Mouse (Mus musculus) adrenal gland, postnatal 10 days (tissue): ENCODE data around the gene Rptor. TPM values are rescaled to one million over a fixed set of nuclear protein-coding genes. Genes with fewer than 3 reads are reported as not detected.
A peak's percentile ranks its signal among the peaks of the same experiment; 100 is the strongest.

ENCODE experiments used
- DNase-seq: peaks from one replicate; pipeline ENCODE4 v3.0.0; 2021; ENCODE audit warnings: mixed read lengths
- long read RNA-seq, 2 experiments: library from polyadenylated mRNA; stranded (forward); transcript quantifications; one replicate each; pipeline ENCODE4 v2.0.0; 2021
- total RNA-seq, 2 experiments: library from RNA; stranded (reverse); gene quantifications; 2 replicates each; pipeline ENCODE4 v1.2.3; 2021

Gene Rptor
- total RNA-seq: 10 to 100 TPM; 36.9 to 50.6 TPM
- long read RNA-seq, experiment 1, partial matches to known transcripts: 22 of 24 reads
- long read RNA-seq, experiment 1, other reads (novel, unspliced or antisense): 2 of 24 reads
- long read RNA-seq, experiment 2, partial matches to known transcripts: 8 of 9 reads
- long read RNA-seq, experiment 2, other reads (novel, unspliced or antisense): 1 of 9 reads

DNA sequence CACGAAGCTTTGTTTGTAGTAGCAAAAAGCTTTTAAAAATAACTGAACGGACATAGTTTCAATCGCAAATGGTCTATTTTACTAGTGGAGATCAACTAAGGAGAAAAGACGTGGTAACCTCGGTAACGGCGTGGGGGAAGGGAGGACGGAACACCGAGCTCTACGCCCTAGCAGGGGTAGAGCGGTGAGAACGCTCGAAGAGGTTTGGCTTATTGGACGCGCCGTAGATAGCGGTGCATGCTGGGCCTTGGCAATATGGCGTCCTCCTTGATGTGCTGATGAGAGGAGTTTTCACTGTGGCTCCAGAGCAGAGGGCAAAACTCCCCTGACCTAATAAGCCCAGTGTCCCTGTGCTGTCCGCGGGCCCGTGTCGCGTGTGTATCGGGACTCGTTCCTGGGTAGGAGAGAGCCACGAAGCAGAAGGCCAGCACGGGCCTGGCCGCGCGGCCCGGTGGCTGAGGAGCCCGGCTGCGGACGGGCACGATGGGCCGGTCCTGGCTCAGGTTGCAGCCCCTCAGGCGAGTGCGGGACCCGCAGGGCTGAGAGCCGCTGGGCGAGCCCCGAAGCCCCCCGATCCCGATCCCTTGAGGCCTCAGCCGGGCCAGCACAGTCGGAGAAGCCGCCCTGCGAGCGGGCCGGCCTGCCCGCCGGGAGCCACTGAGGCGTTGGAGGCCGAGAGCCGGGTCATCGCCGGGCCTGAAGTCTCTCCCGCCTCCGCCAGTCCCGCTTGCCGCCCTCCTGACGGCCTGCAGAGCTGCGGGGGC is at the start of gene Rptor:
TSS of gene Rptor (plus strand) at position 143 of the 764 bp plus-strand sequence.
- peak; percentile 99 for DNase-seq

DNA sequence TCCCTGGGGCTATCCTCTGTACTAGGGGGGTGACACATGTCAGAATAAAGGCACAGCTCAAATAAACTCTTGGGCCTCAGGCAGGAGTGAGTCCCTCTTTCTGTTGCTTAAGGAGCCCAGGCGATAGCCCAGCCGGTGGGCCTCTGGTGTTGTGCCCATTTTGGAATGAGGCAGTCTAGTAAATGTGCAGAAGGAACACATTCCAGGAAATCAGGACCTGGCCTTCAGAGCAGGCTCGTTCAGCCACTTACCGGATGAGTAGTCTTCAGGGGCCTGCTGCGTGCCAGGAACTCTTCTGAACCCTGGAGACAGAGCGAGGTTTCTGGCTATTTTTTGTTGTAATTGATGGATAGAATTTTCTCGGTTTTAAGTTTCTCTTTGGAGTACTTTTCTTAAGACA is 48.0 kb upstream of the Rptor start:
- DNase-seq: no peak

DNA sequence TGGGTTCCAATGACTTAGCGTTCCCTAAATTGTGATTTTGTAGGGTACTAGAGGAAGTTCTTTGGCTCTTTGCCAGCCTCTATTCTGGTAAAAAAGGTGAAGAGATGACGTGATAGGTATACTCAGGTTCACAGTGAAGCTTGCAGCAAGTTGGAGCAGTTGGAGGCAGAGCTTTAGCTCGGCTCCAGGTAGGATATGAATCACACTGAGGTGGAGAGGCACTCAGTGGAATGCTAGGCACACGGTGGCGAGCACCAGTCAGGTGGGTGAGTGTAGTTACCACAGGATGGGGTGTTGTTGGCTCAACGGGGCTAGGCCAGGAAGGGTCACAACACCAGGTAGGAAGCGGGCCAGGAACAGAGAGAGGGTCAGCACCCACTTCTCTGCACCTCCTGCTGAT is 47.5 kb upstream of the Rptor start:
- DNase-seq: no peak

DNA sequence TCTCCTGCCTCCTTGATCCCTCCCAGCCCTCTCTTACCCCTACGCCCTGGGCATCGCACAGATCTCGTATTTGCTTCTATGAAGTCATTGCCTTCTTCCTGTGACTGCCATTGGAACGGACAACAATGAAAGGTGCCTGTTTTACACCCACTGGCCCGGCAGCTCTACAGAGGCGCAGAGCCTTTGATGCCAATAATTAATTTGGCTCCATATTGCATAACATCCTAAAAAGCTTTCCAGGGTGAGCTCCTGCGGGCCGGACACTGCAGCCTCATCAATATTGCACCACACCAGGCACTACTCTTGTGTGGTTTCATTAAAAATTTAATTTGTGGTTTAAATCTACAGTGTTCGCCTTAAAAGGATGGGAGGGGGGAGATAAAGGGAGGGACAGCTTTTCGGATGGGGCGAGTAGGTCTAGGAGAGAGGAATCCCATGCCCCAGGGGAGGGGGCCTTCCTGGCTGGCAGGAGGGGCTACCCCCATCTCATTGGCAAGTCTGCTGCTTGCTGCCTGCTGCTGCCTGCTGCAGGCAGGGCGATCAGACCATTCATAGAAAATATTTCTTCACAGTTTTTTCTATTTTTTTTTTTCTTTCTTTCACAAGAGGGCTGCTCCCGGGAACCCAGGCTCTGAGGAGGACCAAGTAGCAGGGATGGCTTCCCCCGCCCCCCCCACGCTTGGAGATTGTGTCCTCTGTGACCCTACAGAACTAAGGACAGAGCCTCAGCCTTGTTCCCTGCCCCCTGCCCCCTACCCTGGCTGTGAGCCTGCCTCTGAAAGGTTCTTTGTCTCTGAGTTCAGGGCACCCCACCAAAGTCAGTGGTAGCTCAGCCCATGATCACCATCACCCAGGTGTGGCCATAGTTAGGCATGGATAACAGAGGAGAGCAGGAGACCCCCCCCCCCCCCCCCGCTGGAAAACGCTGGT is 44.5 kb upstream of the Rptor start:
- no peak for DNase-seq

DNA sequence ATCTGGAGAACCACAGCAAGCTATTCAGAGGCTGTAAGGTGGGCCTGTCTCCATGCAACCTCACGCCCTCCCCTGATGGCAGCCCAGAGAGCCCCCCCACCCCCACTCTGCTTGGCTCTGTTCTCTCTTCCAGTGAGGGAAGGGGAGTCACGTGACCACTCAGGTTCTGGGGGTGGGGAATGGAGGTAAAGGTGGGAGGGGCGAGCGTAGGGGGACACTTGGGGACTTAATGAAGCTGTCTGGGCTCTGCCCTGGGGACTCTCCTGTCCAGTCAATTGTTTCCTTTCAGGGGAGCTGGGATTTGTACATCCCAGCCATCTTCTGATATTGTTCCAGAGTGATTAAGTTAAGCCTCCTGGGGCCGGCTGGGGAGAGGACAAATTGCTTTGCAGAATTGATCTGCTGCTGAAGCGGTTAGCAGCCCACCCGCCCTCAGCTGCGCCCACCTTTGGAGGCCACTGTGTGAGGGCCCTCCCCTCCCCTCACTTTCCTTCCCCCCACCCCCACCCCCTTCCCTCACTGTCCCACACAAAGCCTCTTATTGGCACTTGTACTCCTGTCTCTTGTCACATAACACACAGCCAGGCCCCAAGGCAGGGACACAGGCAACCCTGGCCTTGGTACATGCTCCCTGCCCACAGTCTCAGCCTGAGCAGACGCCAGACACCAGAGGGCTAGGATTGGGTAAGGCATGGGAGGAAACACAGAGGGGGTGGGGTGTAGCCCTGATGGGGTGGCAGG is 43.7 kb upstream of the Rptor start:
- peak; percentile 22 for DNase-seq

DNA sequence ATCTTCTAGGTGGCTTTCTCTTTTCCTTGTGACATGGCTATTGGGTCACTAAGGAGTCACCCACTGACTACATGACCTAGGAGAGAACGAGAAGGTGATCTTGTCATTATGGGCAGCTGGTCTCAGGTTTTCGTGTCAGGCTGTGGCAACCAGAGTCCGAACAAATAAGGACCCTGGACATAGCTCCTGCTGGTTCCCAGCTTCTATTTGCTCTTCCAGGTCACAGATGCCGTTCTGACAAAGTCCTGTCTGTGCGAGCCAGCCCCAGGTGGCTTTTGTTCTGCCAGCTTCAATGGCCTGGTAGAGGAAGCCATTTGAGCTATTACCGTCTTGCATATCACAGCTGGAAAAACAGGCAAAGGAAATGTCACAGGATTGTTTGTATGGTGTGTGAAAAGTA is 40.4 kb upstream of the Rptor start:
- no peak for DNase-seq

DNA sequence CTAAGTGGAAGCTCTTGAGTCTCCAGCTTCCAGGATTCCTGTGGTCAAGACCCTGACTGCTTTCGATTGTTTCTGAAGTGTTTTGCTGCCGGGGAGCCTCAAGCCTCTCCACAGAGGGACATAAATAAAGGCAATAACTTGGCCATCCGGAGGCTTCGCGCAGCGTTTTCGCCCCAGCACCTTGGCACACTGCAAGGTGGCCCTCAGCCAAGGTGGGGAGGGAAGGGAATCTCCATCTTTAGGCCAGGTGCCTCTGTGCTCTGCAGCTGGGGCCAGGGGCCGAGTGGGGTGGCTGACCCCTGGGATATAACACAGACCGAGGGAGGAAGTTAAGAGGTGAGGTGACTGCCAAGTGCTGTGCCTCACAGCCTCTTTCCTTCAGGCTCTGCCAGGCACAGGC is 39.5 kb upstream of the Rptor start:
- no peak for DNase-seq

DNA sequence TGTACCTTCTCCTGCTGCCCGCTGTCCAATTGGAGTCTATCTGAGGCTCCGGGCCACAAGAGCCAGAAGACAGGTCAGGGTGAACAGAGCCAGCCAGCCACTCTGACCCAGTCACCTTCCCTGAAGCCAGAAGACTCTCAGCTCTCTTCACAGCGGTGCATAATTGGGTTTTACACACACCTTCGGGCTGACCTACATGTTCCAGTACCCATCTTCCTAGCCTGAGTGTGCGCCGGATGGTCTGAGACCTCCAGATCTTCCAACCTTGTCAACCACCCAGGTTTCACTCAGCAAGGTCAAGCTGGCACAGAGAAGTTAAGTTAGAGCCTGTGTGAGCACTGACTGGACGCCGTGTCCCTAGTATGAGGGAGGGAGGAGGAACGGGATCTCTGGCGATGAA is 38.3 kb upstream of the Rptor start:
- no peak for DNase-seq

DNA sequence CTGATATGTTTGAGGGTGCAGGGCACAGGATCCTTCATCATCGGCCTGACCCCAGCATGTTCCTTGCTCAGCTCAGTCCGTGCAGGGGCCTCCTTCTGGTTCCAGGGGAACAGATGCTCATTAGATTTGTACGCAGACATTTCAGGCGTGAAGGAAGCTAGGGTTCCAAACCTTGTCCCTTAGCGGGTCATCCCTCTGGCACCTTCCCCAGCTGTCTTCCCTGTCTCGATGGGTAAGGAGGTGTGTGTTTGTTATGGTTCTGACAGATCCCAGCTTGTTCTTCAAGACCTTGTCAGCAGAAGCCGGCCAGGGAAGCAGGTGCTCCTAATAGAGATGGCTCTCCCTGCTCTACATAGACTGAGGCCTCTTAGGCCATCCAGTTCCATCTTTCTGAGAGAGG is 37.7 kb upstream of the Rptor start:
- no peak for DNase-seq

DNA sequence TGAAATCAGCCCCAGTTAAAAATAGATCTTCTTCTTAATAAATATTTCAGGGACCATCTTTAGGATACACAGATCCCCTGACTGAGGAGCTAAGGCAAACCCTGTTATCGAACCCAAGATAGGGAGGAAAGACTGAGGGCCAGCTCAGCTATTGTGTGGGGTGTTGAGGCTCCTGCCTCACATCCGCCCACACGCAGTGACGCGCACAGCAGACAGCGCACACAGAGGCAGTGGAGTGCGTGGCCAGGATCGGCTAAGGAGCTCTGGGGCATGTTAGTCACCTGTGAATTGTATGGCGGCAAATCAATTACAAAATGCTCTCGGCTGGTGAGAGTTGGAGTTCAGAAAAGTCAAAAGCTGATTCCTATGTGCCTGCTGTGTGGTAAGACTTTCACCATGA is 37.0 kb upstream of the Rptor start:
- DNase-seq: no peak

DNA sequence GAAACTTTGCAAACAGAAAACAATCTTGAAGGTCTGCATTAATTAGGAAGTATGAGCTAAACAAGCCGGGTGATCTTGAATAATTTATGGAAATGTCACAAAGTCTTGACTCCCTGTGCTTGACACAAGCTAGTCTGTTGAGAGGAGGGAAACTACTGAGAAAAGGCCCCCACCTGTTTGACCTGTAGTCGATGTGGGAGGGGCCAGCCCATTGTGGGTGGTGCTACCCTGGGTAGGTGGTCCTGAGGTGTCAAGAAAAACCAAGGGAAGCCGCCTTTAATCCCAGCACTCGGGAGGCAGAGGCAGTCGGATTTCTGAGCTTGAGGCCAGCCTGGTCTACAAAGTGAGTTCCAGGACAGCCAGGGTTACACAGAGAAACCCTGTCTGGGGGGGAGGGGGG is 36.5 kb upstream of the Rptor start:
- DNase-seq: no peak

DNA sequence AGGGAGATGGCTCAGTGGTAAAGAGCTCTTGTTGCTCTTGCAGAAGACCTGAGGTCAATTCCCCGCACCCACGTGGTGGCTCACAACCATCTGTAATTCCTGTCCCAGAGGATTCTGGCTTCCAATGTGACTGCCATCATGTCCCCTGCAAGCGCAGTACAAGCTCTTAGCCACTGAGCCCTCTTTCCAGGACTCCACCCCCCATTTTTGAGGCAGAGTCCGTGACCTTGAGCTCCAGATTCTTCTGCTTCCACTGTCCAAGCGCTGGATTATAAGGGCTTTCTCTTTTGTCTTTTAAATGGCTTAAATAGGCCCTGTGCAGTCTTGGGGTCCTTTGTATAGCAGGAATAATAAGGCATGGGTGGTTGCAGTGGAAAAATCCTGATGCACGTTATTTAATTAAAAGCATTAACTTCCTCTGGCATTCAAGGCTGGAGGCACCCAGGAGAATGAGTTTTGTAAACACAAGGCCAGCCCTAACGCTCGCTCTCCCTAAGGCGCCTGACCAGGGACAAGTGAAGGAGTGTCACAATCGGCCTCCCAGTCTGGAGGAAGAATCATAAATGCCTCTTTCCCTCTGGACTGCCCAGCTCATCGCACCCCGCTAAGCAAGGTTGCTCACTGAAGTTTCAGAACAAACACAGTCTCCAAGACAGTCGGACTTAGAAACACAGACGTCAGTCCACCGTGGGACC is 30.2 kb upstream of the Rptor start:
- DNase-seq: peak; percentile 58

DNA sequence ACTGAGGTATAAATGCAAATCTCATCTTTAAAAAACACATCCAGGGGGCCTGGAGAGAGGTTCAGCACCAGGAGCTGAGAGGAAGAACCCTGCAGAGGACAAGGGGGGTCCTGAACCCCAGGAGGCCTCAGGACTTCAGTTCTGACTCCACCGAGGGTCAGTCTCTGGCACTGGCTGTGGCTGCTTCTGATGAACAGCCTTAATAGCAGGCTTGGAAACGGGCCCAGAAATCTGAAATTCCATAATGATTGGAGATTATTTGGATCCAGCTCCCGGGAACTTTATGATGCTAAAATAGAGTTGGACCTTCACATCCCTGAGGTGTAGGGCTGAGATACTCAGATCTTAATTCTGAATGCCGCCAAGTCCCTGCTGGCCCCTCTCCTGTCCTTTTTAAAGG is 25.9 kb upstream of the Rptor start:
- peak; percentile 23 for DNase-seq

DNA sequence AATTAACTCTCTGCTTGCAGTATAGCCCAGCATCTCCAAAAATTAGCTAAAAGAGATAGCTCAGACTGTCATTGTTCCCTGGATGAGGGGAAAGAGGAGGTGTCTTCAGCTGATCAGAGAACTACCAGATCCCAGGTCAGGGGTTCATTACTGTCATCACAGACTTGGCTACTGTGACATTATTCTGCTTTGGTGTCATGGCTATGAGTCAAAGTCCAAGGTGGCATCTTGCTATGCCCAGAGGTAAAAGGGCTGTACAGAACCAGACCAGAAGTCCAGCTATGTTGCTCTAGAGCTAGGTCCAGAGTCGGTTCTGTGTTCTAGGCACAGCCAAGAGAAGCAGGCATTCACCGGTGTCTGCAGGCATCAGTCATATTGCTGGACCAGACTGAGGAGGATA is 25.0 kb upstream of the Rptor start:
- DNase-seq: no peak

DNA sequence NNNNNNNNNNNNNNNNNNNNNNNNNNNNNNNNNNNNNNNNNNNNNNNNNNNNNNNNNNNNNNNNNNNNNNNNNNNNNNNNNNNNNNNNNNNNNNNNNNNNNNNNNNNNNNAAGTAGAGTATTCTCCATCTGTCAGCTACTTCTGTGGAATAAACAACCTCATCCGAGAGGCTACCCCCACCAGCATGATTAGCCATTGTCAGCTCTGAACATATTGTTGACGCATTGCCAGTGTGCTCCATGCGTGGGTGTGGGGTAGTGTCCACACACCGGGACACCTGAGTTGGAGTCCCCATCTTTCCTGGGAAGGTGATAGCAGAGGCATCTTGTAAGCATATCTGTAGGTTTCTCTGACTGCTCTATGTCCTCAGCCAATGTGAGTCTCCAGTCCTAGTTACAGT is 16.2 kb upstream of the Rptor start:
- no peak for DNase-seq

DNA sequence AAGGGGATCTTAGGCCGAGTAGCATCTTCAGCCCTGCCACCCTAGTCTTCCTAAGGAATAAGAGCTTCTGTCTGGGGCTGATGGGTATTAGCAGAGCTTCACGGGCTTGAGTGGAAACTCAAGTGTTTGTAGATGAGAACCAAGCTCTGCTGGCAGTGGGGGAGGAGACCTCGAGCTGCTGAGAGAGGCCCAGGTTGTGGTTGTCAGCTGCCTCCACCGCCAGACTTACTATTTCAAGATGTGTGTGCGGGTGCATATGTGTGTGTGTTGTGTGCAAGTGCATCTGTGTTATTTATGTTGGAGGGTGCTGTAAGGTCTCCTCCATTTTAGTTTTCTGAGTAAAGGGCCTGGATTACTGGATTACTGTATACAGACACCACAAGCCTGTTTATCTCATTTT is 15.6 kb upstream of the Rptor start:
- no peak for DNase-seq

DNA sequence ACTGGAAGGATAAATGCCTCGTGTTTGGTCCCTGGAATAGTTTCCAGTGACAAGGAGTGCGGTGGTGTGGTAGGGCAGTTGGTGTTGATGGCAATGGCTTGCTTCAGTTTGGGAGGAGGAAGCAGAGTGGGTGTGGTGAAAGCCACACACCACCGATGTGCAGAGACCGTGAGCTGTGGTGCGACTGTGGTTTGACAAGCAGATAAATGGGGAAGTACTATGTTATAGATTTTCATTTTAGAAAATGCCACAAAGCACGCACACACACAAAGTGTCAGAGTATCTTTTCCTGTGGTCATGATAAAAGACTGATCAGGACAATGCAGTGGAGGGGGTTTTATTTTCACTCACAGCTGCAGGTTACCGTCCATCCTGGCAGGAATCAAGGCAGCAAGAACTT is 13.5 kb upstream of the Rptor start:
- DNase-seq: no peak

DNA sequence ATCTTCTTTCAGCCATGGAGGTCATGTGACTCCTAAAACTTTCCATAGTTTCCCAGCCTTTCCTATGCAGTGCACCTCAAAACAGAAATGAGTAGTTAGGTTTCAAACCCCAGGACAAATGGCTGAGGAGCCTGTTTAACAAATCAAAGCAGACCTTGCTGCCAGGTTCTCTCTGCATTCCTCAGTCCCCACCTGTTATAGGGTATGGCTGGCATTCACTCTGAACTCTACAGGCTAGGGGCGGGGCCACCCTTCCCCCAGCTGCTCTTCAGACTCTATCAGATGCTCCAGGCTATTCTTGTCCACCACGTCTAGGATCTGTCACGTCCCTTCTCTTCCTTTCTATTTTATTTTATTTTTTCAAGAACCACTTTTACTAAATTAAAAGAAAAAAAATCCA is 8.7 kb upstream of the Rptor start:
- DNase-seq: no peak

DNA sequence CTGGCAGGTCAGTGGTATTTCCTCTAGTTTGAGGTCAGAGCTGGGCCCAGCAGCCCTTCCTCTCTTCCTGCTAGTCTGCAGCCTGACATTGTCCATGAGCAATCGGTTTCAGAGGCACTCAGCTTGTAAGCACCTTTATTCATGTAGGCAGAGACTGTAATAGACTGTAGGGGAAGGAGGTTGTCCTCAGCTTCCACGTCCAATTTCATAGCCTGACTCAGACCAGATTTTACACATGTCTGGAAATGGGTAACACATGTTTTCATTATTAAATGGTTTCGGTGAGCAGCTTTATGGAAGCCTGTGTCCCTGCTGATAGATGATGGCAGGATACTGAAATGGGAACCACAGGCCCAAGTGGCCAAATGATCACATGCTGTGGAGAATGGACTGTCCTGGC is 3.8 kb upstream of the Rptor start:
- DNase-seq: no peak

DNA sequence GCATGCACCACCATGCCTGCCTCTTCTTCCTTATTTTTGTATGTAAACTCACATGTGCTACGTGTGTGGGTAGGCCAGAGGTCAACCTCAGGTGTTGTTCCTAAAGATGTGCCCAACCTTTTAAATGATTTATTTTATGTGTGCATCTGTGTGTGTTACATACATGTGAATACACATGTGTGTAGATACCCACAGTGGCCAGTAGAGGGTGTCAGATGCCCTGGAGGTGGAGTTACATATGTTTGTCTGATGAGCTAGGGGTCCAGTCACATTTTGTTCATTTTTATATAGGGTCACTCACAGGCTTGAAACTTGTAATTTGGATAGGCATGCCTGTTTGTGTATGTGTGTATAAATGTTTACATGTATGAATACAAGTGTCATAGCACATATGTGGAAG is 2.4 kb upstream of the Rptor start:
- no peak for DNase-seq

DNA sequence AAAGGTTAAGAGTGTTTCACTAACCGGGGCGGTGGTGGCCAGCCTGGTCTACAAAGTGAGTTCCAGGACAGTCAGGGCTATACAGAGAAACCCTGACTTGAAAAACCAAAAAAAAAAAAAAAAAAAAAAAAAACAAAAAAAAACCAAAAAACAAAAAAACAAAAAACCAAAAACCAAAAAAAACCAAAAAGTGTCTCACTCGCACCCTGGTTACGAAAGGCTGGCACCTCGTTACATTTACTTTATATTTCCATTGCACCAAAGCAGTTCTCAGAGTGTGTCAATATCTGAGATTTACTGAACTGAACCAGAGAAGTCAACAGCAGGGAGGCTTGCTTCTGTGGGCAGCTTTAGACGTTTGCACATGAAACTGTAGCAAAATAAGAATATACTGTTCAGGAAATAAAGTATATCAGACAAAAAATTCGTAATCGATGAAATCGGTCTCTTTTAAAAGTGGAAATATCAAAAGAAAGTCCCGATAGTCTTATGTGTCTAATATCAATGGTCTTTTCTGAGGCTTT is 466 bp upstream of the Rptor start:
- DNase-seq: no peak

DNA sequence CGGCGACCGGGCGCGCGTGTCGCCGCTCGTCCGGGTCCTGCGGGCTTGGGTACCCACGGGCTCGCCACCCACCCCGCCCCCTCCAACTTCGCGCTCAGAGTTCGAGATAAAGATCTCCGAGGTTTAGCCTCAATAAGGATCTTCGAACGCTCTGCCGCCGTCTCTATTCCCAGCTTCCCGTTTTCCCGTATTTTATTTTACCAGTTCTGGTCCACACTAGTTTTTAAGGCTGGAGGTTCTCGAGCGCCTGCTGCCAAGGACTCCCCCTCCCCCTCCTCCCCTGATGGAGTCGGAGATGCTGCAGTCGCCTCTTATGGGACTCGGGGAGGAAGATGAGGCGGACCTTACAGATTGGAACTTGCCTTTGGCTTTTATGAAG is 811 bp downstream of the Rptor start:
- peak; percentile 37 for DNase-seq
